Mouse (Mus musculus): ENCODE data around the gene Gimap3. TPM values are rescaled to one million over a fixed set of nuclear protein-coding genes. Genes with fewer than 3 reads are reported as not detected.

The Gimap3 gene
- polyA plus RNA-seq, 1 experiment from 2014 or later, result 0.10 TPM

DNA sequence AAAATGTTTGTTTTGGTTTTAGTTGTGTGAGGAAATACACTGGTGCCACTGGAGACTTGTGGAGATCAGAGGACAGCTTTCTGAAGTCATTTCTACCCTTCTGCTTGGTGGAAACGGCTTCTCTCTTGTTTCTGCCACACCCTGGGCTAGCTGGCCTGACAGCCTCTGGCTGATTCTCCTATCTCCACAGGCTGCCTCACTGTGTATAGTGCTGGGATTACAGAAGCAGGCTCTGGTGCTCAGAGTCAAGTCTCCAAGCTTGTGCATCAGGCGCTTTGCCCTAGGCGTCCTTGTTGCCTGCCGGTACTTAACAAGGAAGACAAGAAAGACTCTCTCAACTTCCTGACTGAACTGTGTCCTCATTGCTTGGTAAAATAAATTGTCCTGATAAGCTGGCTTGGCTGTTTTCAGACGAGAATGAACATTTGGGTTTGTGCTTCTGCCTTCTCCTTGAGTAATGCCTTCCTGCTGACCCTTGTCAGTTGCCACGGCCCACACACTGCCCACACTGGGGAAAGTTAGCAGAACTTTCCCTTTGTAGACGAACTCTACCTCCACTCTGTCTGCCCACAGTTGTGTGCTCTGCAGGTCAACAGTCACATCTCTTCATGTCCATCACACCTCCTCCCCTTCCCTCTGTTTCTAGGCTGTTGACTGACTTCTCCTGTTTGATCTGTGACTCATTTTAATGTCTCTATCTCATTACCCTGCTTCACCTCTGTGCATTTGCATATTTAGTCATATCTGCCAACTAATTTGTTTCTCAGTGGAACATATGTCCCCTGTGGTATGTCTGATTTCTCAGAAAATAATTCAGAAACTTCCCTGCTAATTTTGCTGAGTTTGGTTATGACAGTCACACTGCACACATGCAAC lies 23.3 kb downstream of the Gimap3 start:
- Histone ChIP-seq H3K9ac (ENCODE audit: low read length) (no peak overlapping the region), H3K27ac (replicated peaks) (peak overlapping the region; percentile 71), H3K36me3 (ENCODE audit: control insufficient read depth, insufficient read depth, low read length) (no peaks in the 10 kb centered on the region), H3K27me3 (ENCODE audit: control insufficient read depth, insufficient read depth, low read length) (no peaks in the 10 kb centered on the region), H3K9me3 (ENCODE audit: control insufficient read depth, low read length) (no peaks in the 10 kb centered on the region), H3K4me3 (ENCODE audit: low read depth, low read length) (no peak overlapping the region), H3K4me2 (replicated peaks; ENCODE audit: low read depth) (peak overlapping the region; percentile 4), H3K4me1 (replicated peaks; ENCODE audit: control insufficient read depth, insufficient read depth) (no peaks in the 10 kb centered on the region; the same call in 1 of the 2 replicates)
- ATAC-seq (ENCODE audit: low FRiP score, low TSS enrichment) (peak; percentile 50), DNase-seq (ENCODE audit: low spot score) (no peak)
- 35% methylated on average over 7 of the region's 7 CpGs for WGBS
- TF ChIP-seq CTCF (IDR thresholded peaks at IDR 0.05; ENCODE audit: low read depth) (no peak), EP300 (optimal IDR thresholded peaks at IDR 0.05) (no peak)

- DNase-seq (ENCODE audit: low spot score) (peak; percentile 55), ATAC-seq (ENCODE audit: low FRiP score, low TSS enrichment) (no peak)
- Histone ChIP-seq H3K9ac (ENCODE audit: low read length) (no peak within 1 kb of the TSS), H3K27me3 (ENCODE audit: control insufficient read depth, insufficient read depth, low read length) (no peaks in the 10 kb centered on the region), H3K4me2 (replicated peaks; ENCODE audit: low read depth) (peak within 1 kb of the TSS; percentile 4; the same call in 1 of the 2 replicates), H3K36me3 (ENCODE audit: control insufficient read depth, insufficient read depth, low read length) (no peaks in the 10 kb centered on the region), H3K27ac (replicated peaks) (peak within 1 kb of the TSS; percentile 71), H3K9me3 (ENCODE audit: control insufficient read depth, low read length) (no peaks in the 10 kb centered on the region), H3K4me1 (replicated peaks; ENCODE audit: control insufficient read depth, insufficient read depth) (peaks cover under 1% of the 10 kb centered on the region; the same call in 1 of the 2 replicates), H3K4me3 (ENCODE audit: low read depth, low read length) (no peak within 1 kb of the TSS)
- TF ChIP-seq CTCF (IDR thresholded peaks at IDR 0.05; ENCODE audit: low read depth), result peak; percentile 78
- no peak for TF ChIP-seq EP300 (optimal IDR thresholded peaks at IDR 0.05)
- WGBS, result 54% methylated on average over 16 of the region's 16 CpGs
These were observed 24.4 kb downstream of the Gimap3 start, which contains the start of gene Gimap5 for GRCm38 (mm10) chr6:48745959-48746889. TSS of gene Gimap5 (plus strand) at chr6:48746197.

- DNase-seq (ENCODE audit: low spot score), result no peak
- peak overlapping the region; percentile 63; the same call in 1 of the 2 replicates for H3K27ac ChIP-seq (replicated peaks)
- no peak overlapping the region for H3K4me3 ChIP-seq (ENCODE audit: low read depth, low read length)
- no peak for ATAC-seq (ENCODE audit: low FRiP score, low TSS enrichment)
- 48% methylated on average over 2 of the region's 2 CpGs for WGBS
- H3K4me1 ChIP-seq (replicated peaks; ENCODE audit: control insufficient read depth, insufficient read depth), result peaks cover 2% of the 10 kb centered on the region; the same call in 1 of the 2 replicates
- H3K9ac ChIP-seq (ENCODE audit: low read length), result no peak overlapping the region
- no peak overlapping the region for H3K4me2 ChIP-seq (replicated peaks; ENCODE audit: low read depth)
- H3K27me3 ChIP-seq (ENCODE audit: control insufficient read depth, insufficient read depth, low read length), result no peaks in the 10 kb centered on the region
- TF ChIP-seq EP300 (optimal IDR thresholded peaks at IDR 0.05), result no peak
- TF ChIP-seq CTCF (IDR thresholded peaks at IDR 0.05; ENCODE audit: low read depth), result no peak
- H3K36me3 ChIP-seq (ENCODE audit: control insufficient read depth, insufficient read depth, low read length), result no peaks in the 10 kb centered on the region
- no peaks in the 10 kb centered on the region for H3K9me3 ChIP-seq (ENCODE audit: control insufficient read depth, low read length)
These were observed 25.2 kb downstream of the Gimap3 start for GRCm38 (mm10) chr6:48745490-48745889.

DNA sequence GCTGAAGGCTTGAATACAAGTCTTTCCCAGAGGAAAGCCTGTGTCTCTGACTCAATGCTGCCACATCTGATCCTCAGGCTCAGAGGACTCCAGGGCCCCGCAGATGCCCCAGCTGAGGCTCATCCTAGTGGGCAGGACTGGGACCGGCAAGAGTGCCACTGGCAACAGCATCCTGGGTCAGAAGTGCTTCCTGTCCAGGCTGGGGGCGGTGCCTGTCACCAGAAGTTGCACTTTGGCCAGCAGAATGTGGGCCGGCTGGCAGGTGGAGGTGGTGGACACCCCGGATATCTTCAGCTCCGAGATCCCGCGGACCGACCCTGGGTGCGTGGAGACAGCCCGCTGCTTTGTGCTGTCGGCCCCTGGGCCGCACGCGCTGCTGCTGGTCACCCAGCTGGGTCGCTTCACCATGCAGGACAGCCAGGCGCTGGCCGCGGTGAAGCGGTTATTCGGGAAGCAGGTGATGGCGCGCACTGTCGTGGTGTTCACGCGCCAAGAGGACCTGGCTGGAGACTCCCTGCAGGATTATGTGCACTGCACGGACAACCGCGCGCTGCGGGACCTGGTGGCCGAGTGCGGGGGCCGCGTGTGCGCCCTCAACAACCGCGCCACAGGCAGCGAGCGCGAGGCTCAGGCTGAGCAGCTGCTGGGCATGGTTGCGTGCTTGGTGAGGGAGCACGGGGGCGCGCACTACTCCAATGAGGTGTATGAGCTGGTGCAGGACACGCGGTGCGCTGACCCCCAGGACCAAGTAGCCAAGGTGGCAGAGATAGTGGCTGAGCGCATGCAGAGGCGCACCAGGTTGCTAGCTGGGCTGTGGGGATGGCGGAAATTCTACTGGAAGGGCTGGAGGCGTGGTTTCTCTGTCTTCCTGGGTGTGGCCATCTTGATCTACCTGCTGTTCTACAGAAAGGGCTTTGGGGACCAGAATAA lies 28.0 kb downstream of the Gimap3 start:
- ATAC-seq (ENCODE audit: low FRiP score, low TSS enrichment) (peak; percentile 81), DNase-seq (ENCODE audit: low spot score) (peak; percentile 73)
- H3K9me3 ChIP-seq (ENCODE audit: control insufficient read depth, low read length), result no peaks in the 10 kb centered on the region
- peaks cover 2% of the 10 kb centered on the region; the same call in 1 of the 2 replicates for H3K4me1 ChIP-seq (replicated peaks; ENCODE audit: control insufficient read depth, insufficient read depth)
- H3K4me3 ChIP-seq (ENCODE audit: low read depth, low read length), result peak overlapping the region; percentile 43
- H3K27me3 ChIP-seq (ENCODE audit: control insufficient read depth, insufficient read depth, low read length), result no peaks in the 10 kb centered on the region
- WGBS, result 7% methylated on average over 52 of the region's 52 CpGs
- no peak for TF ChIP-seq EP300 (optimal IDR thresholded peaks at IDR 0.05)
- peak; percentile 4; the same call in 1 of the 2 replicates for TF ChIP-seq CTCF (IDR thresholded peaks at IDR 0.05; ENCODE audit: low read depth)
- no peaks in the 10 kb centered on the region for H3K36me3 ChIP-seq (ENCODE audit: control insufficient read depth, insufficient read depth, low read length)
- H3K4me2 ChIP-seq (replicated peaks; ENCODE audit: low read depth), result peak overlapping the region; percentile 76
- H3K27ac ChIP-seq (replicated peaks), result no peak overlapping the region
- H3K9ac ChIP-seq (ENCODE audit: low read length), result peak overlapping the region; percentile 55

GRCm38 (mm10) chr6:48741711-48742206 lies 28.9 kb downstream of the Gimap3 start:
- DNase-seq (ENCODE audit: low spot score) (no peak), ATAC-seq (ENCODE audit: low FRiP score, low TSS enrichment) (no peak)
- H3K4me3 ChIP-seq (ENCODE audit: low read depth, low read length), result no peak overlapping the region
- no peak overlapping the region for H3K27ac ChIP-seq (replicated peaks)
- no peaks in the 10 kb centered on the region for H3K9me3 ChIP-seq (ENCODE audit: control insufficient read depth, low read length)
- H3K4me1 ChIP-seq (replicated peaks; ENCODE audit: control insufficient read depth, insufficient read depth), result peaks cover 2% of the 10 kb centered on the region; the same call in 1 of the 2 replicates
- H3K4me2 ChIP-seq (replicated peaks; ENCODE audit: low read depth), result no peak overlapping the region
- H3K36me3 ChIP-seq (ENCODE audit: control insufficient read depth, insufficient read depth, low read length), result no peaks in the 10 kb centered on the region
- no peak overlapping the region for H3K9ac ChIP-seq (ENCODE audit: low read length)
- 10% methylated on average over 9 of the region's 9 CpGs for WGBS
- TF ChIP-seq CTCF (IDR thresholded peaks at IDR 0.05; ENCODE audit: low read depth) (no peak), EP300 (optimal IDR thresholded peaks at IDR 0.05) (no peak)
- no peaks in the 10 kb centered on the region for H3K27me3 ChIP-seq (ENCODE audit: control insufficient read depth, insufficient read depth, low read length)
